In genomic region chr9:22390390-22390789, GRCm38 (mm10) we compare ENCODE assay signal across 22 mouse cellular contexts. TPM values are rescaled to one million over a fixed set of nuclear protein-coding genes. Genes with fewer than 3 reads are reported as not detected.
A peak's percentile ranks its signal among the peaks of the same experiment; 100 is the strongest.
DNase-seq lines count a peak whose midpoint lies in the region; ATAC-seq and TF ChIP-seq lines count a peak whose summit lies in the region.
"Had no signal": no experiment of that assay in that cellular context is flagged by ENCODE, and none has a peak within 500 bp of the region (broad histone marks: within the 10 kb centered on the region; RNA-seq: fewer than 3 reads in every experiment).

No protein-coding gene starts in this region.

- 0 out of 2 replicates have a peak overlapping the region, but pooled peaks have one; percentile 29 for H3K27ac ChIP-seq in liver, embryonic 12.5 days
- no peak overlapping the region; the same call in 1 of the 2 replicates for H3K27ac ChIP-seq in ES-E14 (ENCODE audit: insufficient read depth, low read depth, low read length, poor library complexity, severe bottlenecking)
- H3K27ac ChIP-seq: left cerebral cortex, adult 2 months; neural tube, embryonic 12.5 days had no signal

- in situ Hi-C loops in ES-E14 (cut with MboI; ENCODE audit: low sequenced_read_pairs in 2 of 2, unreplicated experiment in 2 of 2) = no loop called here

- H3K9me3 ChIP-seq in liver, embryonic 12.5 days (replicated peaks) = no peaks in the 10 kb centered on the region
- no peaks in the 10 kb centered on the region for H3K9me3 ChIP-seq in ES-E14 (ENCODE audit: control insufficient read depth, insufficient read depth, low read depth, low read length)
- H3K9me3 ChIP-seq: hindbrain, embryonic 10.5 days; midbrain, embryonic 10.5 days; neural tube, embryonic 12.5 days had no signal

- H3K9ac ChIP-seq in liver, embryonic 12.5 days = peak overlapping the region; percentile 99; the same call in 1 of the 2 replicates
- no peak overlapping the region for H3K9ac ChIP-seq in ES-E14 (ENCODE audit: insufficient read depth, low read depth, low read length, poor library complexity, severe bottlenecking)
- H3K9ac ChIP-seq: neural tube, embryonic 12.5 days had no signal

- 62% methylated on average over 5 of the region's 5 CpGs for WGBS in liver, embryonic 12.5 days (ENCODE audit: insufficient replicate concordance)

- intact Hi-C loops in gastrocnemius, postnatal 14 days (cut with DNase I; ENCODE audit: low total_unique reads) = no loop called here

- no peak overlapping the region for H3K4me2 ChIP-seq in liver, embryonic 12.5 days

- no peak overlapping the region for H3K4me3 ChIP-seq in liver, embryonic 12.5 days
- H3K4me3 ChIP-seq in ES-E14 (ENCODE audit: insufficient read depth in 1 of 2, low read depth in 1 of 2, low read length in 2 of 2, poor library complexity in 1 of 2, severe bottlenecking in 1 of 2) = no peak overlapping the region
- H3K4me3 ChIP-seq: left cerebral cortex, adult 2 months; neural tube, embryonic 12.5 days had no signal

- H3K36me3 ChIP-seq in liver, embryonic 12.5 days = peaks cover 10% of the 10 kb centered on the region
- no peaks in the 10 kb centered on the region; the same call in 1 of the 2 replicates for H3K36me3 ChIP-seq in ES-E14 (ENCODE audit: control insufficient read depth, insufficient read depth, low read length, poor library complexity, severe bottlenecking)
- H3K36me3 ChIP-seq: neural tube, embryonic 12.5 days had no signal

- ATAC-seq in liver, embryonic 12.5 days = no peak
- ATAC-seq: forebrain, embryonic 14.5 days had no signal

- no peak for DNase-seq in liver
- peak; percentile 98 for DNase-seq in 3T3-L1 (ENCODE audit: low read depth, low spot score)
- no peak for DNase-seq in ES-E14 (ENCODE audit: low read depth, low spot score)
- peak; percentile 7 for DNase-seq in adipocyte (ENCODE audit: low spot score)
- DNase-seq in embryo, embryonic 11 days = no peak
- DNase-seq in gastrocnemius, postnatal 14 days = no peak
- DNase-seq in heart, adult 18-20 months = no peak
- DNase-seq: adrenal gland, postnatal 36 days; cerebellum, adult 2 months; cerebellum, postnatal 36 days; gastrocnemius, postnatal 10 days; kidney, adult 18-20 months; kidney, postnatal 14 days; left cerebral cortex, postnatal 4 days; right cerebral cortex, postnatal 4 days; thymus, postnatal 25 days had no signal

- H3K27me3 ChIP-seq in liver, embryonic 12.5 days (replicated peaks) = no peaks in the 10 kb centered on the region
- H3K27me3 ChIP-seq: neural tube, embryonic 12.5 days had no signal

- H3K4me1 ChIP-seq in liver, embryonic 12.5 days = peaks cover 38% of the 10 kb centered on the region
- peaks cover 6 to 15% of the 10 kb centered on the region in 2 experiments; a peak in 3 of 4 replicates for H3K4me1 ChIP-seq in ES-E14 (ENCODE audit: control insufficient read depth in 2 of 2, insufficient read depth in 2 of 2, low read length in 2 of 2, poor library complexity in 1 of 2)

TF ChIP-seq in ES-E14, 5 proteins besides CTCF, POLR2A, EP300 and RAD21:
- TF ChIP-seq ZNF384 (IDR thresholded peaks at IDR 0.05; ENCODE audit: low read depth, low read length) = peak; percentile 69; the same call in 1 of the 2 replicates
- no peak for TF ChIP-seq MAFK (IDR thresholded peaks at IDR 0.05; ENCODE audit: insufficient read depth, low read depth, low read length)

RNA-seq across cellular contexts. Expression of gene Anln, which starts 1.4 kb away (rescaled TPM):
- 35.2 and 35.3 TPM in 2 replicates for polyA plus RNA-seq in liver, embryonic 12.5 days (2016; fragmentation: Nextera tagmentation; extraction: Ambion mirVana)
- total RNA-seq in ES-E14 (2012; rRNA removed) = 155 and 168 TPM in 2 replicates
- 1 to 10 TPM; 4.9 to 5.1 TPM for total RNA-seq in gastrocnemius, postnatal 14 days (2021)
- 1 to 10 TPM; 1.6 TPM for total RNA-seq in heart, adult 18-20 months (2021)

RNA-seq across cellular contexts. Expression of gene 9530077C05Rik, which starts 20.9 kb away (rescaled TPM):
- polyA plus RNA-seq in liver, embryonic 12.5 days (2016; fragmentation: Nextera tagmentation; extraction: Ambion mirVana) = 2.1 and 2.2 TPM in 2 replicates
- 2.2 and 2.5 TPM in 2 replicates for total RNA-seq in ES-E14 (2012; rRNA removed)
- under 1 TPM; 0.33 to 0.39 TPM for total RNA-seq in gastrocnemius, postnatal 14 days (2021)
- total RNA-seq in heart, adult 18-20 months (2021) = under 1 TPM; 0.30 to 0.31 TPM

Comparison
In these comparisons a context has a peak if more than half of its experiments do, and no peak if none do; other contexts are left out.
1. DNase-seq: peak in 3T3-L1 (single experiment) and adipocyte (single experiment); none in liver (single experiment), ES-E14 (single experiment), embryo, embryonic 11 days (single experiment), gastrocnemius, postnatal 14 days (single experiment) and heart, adult 18-20 months (0 of 2).
2. RNA of gene Anln, which starts 1.4 kb away (total RNA-seq): 155 to 168 TPM in ES-E14; 4.9 to 5.1 TPM in gastrocnemius, postnatal 14 days and 1.6 TPM in heart, adult 18-20 months; every median in the first group is over 10 times any median in the second.